In genomic region chr12:26487874-26488616, GRCm38 (mm10) we compare ENCODE assay signal across 8 mouse cellular contexts. TPM values are rescaled to one million over a fixed set of nuclear protein-coding genes. Genes with fewer than 3 reads are reported as not detected.
DNase-seq lines count a peak whose midpoint lies in the region; ATAC-seq and TF ChIP-seq lines count a peak whose summit lies in the region.

No protein-coding gene starts in this region.

- no peak for TF ChIP-seq POLR2A in bone marrow, adult 2 months (IDR thresholded peaks at IDR 0.05; ENCODE audit: borderline replicate concordance, control insufficient read depth, low read depth, low read length)

- no peaks in the 10 kb centered on the region for H3K4me1 ChIP-seq in bone marrow, adult 2 months (ENCODE audit: control insufficient read depth, insufficient read depth, low read length)
- no peaks in the 10 kb centered on the region for H3K4me1 ChIP-seq in kidney, postnatal 0 days (replicated peaks; ENCODE audit: insufficient read depth, low read length)
- peaks cover 19 to 22% of the 10 kb centered on the region in 2 experiments for H3K4me1 ChIP-seq in liver, embryonic 14.5 days (replicated peaks; ENCODE audit: control insufficient read depth in 2 of 2, insufficient read depth in 2 of 2, low read length in 1 of 2)
- H3K4me1 ChIP-seq in neural tube, embryonic 15.5 days = peaks cover 13% of the 10 kb centered on the region

- peak; percentile 38 for TF ChIP-seq CTCF in bone marrow, adult 2 months (IDR thresholded peaks at IDR 0.05; ENCODE audit: control insufficient read depth, insufficient read depth, low read length)
- TF ChIP-seq CTCF in kidney, postnatal 0 days (IDR thresholded peaks at IDR 0.05; ENCODE audit: low read depth) = peak; percentile 75
- TF ChIP-seq CTCF in liver, embryonic 14.5 days (IDR thresholded peaks at IDR 0.05; ENCODE audit: low read depth) = peak; percentile 64

- no peak for TF ChIP-seq EP300 in liver, embryonic 14.5 days (IDR thresholded peaks at IDR 0.05; ENCODE audit: low read depth)

- H3K36me3 ChIP-seq in kidney, postnatal 0 days (ENCODE audit: insufficient read depth, low read length) = no peaks in the 10 kb centered on the region
- no peaks in the 10 kb centered on the region for H3K36me3 ChIP-seq in liver, embryonic 14.5 days (replicated peaks; ENCODE audit: control insufficient read depth, insufficient read depth, low read depth)
- no peaks in the 10 kb centered on the region for H3K36me3 ChIP-seq in neural tube, embryonic 15.5 days

- 39% methylated on average over 14 of the region's 14 CpGs for WGBS in bone marrow, adult 2 months
- WGBS in kidney, postnatal 0 days = 38% methylated on average over 14 of the region's 14 CpGs
- 47% methylated on average over 14 of the region's 14 CpGs for WGBS in liver, embryonic 14.5 days (ENCODE audit: insufficient replicate concordance)
- WGBS in neural tube, embryonic 15.5 days = 36% methylated on average over 14 of the region's 14 CpGs

- no peak overlapping the region for H3K4me3 ChIP-seq in bone marrow, adult 2 months (replicated peaks; ENCODE audit: control insufficient read depth, low read depth, low read length)
- no peak overlapping the region for H3K4me3 ChIP-seq in kidney, postnatal 0 days (replicated peaks; ENCODE audit: low read depth, low read length)
- no peak overlapping the region for H3K4me3 ChIP-seq in liver, embryonic 14.5 days (ENCODE audit: insufficient read depth in 1 of 2, low read depth in 2 of 2, low read length in 2 of 2)
- no peak overlapping the region for H3K4me3 ChIP-seq in neural tube, embryonic 15.5 days (replicated peaks)

- H3K27me3 ChIP-seq in kidney, postnatal 0 days (ENCODE audit: insufficient read depth, low read length) = no peaks in the 10 kb centered on the region
- H3K27me3 ChIP-seq in liver, embryonic 14.5 days (ENCODE audit: control insufficient read depth, insufficient read depth, low read length) = no peaks in the 10 kb centered on the region
- H3K27me3 ChIP-seq in neural tube, embryonic 15.5 days (replicated peaks) = no peaks in the 10 kb centered on the region

- 0 out of 2 replicates have a peak overlapping the region, but pooled peaks have one; percentile 18 for H3K4me2 ChIP-seq in kidney, postnatal 0 days (ENCODE audit: low read length)
- peak overlapping the region; percentile 1 for H3K4me2 ChIP-seq in liver, embryonic 14.5 days (ENCODE audit: low read depth)
- H3K4me2 ChIP-seq in neural tube, embryonic 15.5 days = 0 out of 2 replicates have a peak overlapping the region, but pooled peaks have one; percentile 13

- H3K9ac ChIP-seq in kidney, postnatal 0 days (ENCODE audit: low read depth, low read length) = no peak overlapping the region
- H3K9ac ChIP-seq in liver, embryonic 14.5 days (replicated peaks) = 0 out of 2 replicates have a peak overlapping the region, but pooled peaks have one; percentile 9
- H3K9ac ChIP-seq in neural tube, embryonic 15.5 days (replicated peaks) = no peak overlapping the region

- peak; percentile 96 for ATAC-seq in frontal cortex, adult (ENCODE audit: low TSS enrichment)
- ATAC-seq in kidney, postnatal 0 days (replicated peaks; ENCODE audit: low FRiP score, low read depth) = no peak; the same call in 1 of the 2 replicates
- peak; percentile 51; the same call in 1 of the 2 replicates for ATAC-seq in liver, embryonic 14.5 days (ENCODE audit: insufficient read depth)
- peak; percentile 86 for ATAC-seq in neural tube, embryonic 15.5 days (ENCODE audit: low FRiP score)

- H3K9me3 ChIP-seq in kidney, postnatal 0 days (replicated peaks; ENCODE audit: low read length) = no peaks in the 10 kb centered on the region
- H3K9me3 ChIP-seq in liver, embryonic 14.5 days (ENCODE audit: control insufficient read depth, low read length) = no peaks in the 10 kb centered on the region
- no peaks in the 10 kb centered on the region for H3K9me3 ChIP-seq in neural tube, embryonic 15.5 days (replicated peaks)

- no peak overlapping the region for H3K27ac ChIP-seq in bone marrow, adult 2 months (ENCODE audit: control insufficient read depth, insufficient read depth, low read depth, low read length, poor library complexity)
- peak overlapping the region; percentile 3; the same call in 1 of the 2 replicates for H3K27ac ChIP-seq in kidney, postnatal 0 days
- no peak overlapping the region for H3K27ac ChIP-seq in liver, embryonic 14.5 days
- peak overlapping the region; percentile 65; the same call in 1 of the 2 replicates for H3K27ac ChIP-seq in neural tube, embryonic 15.5 days (replicated peaks)

- DNase-seq in frontal cortex, postnatal 25 days (ENCODE audit: low spot score in 2 of 2) = no peak
- DNase-seq in forelimb bud, embryonic 11.5 days (ENCODE audit: low read depth, low spot score) = peak; percentile 71
- DNase-seq in kidney, postnatal 0 days (ENCODE audit: low spot score) = peak; percentile 86
- no peak for DNase-seq in liver, embryonic 14.5 days (ENCODE audit: low read depth in 3 of 3, low spot score in 3 of 3)
- DNase-seq in ovary, postnatal 36 days (ENCODE audit: low spot score) = no peak

RNA-seq across cellular contexts. Expression of gene Cmpk2, which starts 19.0 kb away (rescaled TPM):
- 24.7 and 27.8 TPM in 2 replicates for polyA plus RNA-seq in bone marrow, adult 2 months (2011; ENCODE audit: insufficient read depth, insufficient read length, low replicate concordance, missing spikeins)
- polyA plus RNA-seq in kidney, postnatal 0 days (2015; fragmentation: Nextera tagmentation; extraction: Ambion mirVana) = 13.4 and 15.7 TPM in 2 replicates
- polyA plus RNA-seq in liver, embryonic 14.5 days (2012; rRNA removed) = 3.6 and 4.5 TPM in 2 replicates
- polyA plus RNA-seq in liver, embryonic 14.5 days (2014; fragmentation: Nextera tagmentation; extraction: Ambion mirVana) = 10.2 and 13.5 TPM in 2 replicates
- 20.2 and 25.4 TPM in 2 replicates for polyA plus RNA-seq in neural tube, embryonic 15.5 days (2015; fragmentation: Nextera tagmentation; extraction: Ambion mirVana)

RNA-seq across cellular contexts. Expression of gene Rsad2, which starts 31.8 kb away (rescaled TPM):
- 114 and 157 TPM in 2 replicates for polyA plus RNA-seq in bone marrow, adult 2 months (2011; ENCODE audit: insufficient read depth, insufficient read length, low replicate concordance, missing spikeins)
- 36.2 and 39.0 TPM in 2 replicates for polyA plus RNA-seq in kidney, postnatal 0 days (2015; fragmentation: Nextera tagmentation; extraction: Ambion mirVana)
- polyA plus RNA-seq in liver, embryonic 14.5 days (2012; rRNA removed) = 0.93 TPM in 2 replicates
- 1.9 and 2.7 TPM in 2 replicates for polyA plus RNA-seq in liver, embryonic 14.5 days (2014; fragmentation: Nextera tagmentation; extraction: Ambion mirVana)
- 0.32 and 1.6 TPM in 2 replicates for polyA plus RNA-seq in neural tube, embryonic 15.5 days (2015; fragmentation: Nextera tagmentation; extraction: Ambion mirVana)

Comparison
In these comparisons a context has a peak if more than half of its experiments do, and no peak if none do; other contexts are left out.
1. DNase-seq: peak in forelimb bud, embryonic 11.5 days (single experiment) and kidney, postnatal 0 days (single experiment); none in frontal cortex, postnatal 25 days (0 of 2), liver, embryonic 14.5 days (0 of 3) and ovary, postnatal 36 days (single experiment).
2. H3K27ac ChIP-seq: peak in kidney, postnatal 0 days (single experiment) and neural tube, embryonic 15.5 days (single experiment); none in bone marrow, adult 2 months (single experiment) and liver, embryonic 14.5 days (single experiment).
3. RNA of gene Rsad2, which starts 31.8 kb away (polyA plus RNA-seq): 114 to 157 TPM in bone marrow, adult 2 months and 36.2 to 39.0 TPM in kidney, postnatal 0 days; 0.93 to 2.7 TPM in liver, embryonic 14.5 days and 0.32 to 1.6 TPM in neural tube, embryonic 15.5 days; every median in the first group is over 10 times any median in the second.
4. Peak in every context shown above with its lines, with median percentiles within 50 percentile points of each other: CTCF ChIP-seq and H3K4me2 ChIP-seq.